Comparison of ENCODE assay signal across 8 mouse cellular contexts in genomic region chr11:120234136-120234775, GRCm38 (mm10). TPM values are rescaled to one million over a fixed set of nuclear protein-coding genes. Genes with fewer than 3 reads are reported as not detected.
DNase-seq lines count a peak whose midpoint lies in the region; ATAC-seq and TF ChIP-seq lines count a peak whose summit lies in the region.

No protein-coding gene starts in this region.

- ATAC-seq in embryonic facial prominence, embryonic 11.5 days (replicated peaks; ENCODE audit: insufficient number of reproducible peaks, low FRiP score, low TSS enrichment, low read depth) = no peak
- no peak for ATAC-seq in hindbrain, embryonic 11.5 days (ENCODE audit: low FRiP score)
- no peak for ATAC-seq in neural tube, embryonic 14.5 days (ENCODE audit: low read depth)

- peak overlapping the region; percentile 94 for H3K27ac ChIP-seq in embryonic facial prominence, embryonic 11.5 days (replicated peaks; ENCODE audit: low read depth, low read length)
- peak overlapping the region; percentile 99 for H3K27ac ChIP-seq in hindbrain, embryonic 11.5 days (ENCODE audit: low read depth, low read length)
- peak overlapping the region; percentile 91 for H3K27ac ChIP-seq in liver, adult 2 months (replicated peaks; ENCODE audit: insufficient read depth, low read depth, low read length)
- peak overlapping the region; percentile 96 for H3K27ac ChIP-seq in neural tube, embryonic 14.5 days (ENCODE audit: low read depth, low read length)

- WGBS in embryonic facial prominence, embryonic 11.5 days = under 1% methylated on average over 52 of the region's 52 CpGs
- under 1% methylated on average over 52 of the region's 52 CpGs for WGBS in hindbrain, embryonic 11.5 days
- under 1% methylated on average over 52 of the region's 52 CpGs for WGBS in liver, adult 2 months
- WGBS in neural tube, embryonic 14.5 days = under 1% methylated on average over 52 of the region's 52 CpGs

- peak overlapping the region; percentile 99 for H3K4me2 ChIP-seq in embryonic facial prominence, embryonic 11.5 days (ENCODE audit: low read depth, low read length)
- H3K4me2 ChIP-seq in hindbrain, embryonic 11.5 days (replicated peaks; ENCODE audit: low read depth, low read length) = peak overlapping the region; percentile 95
- H3K4me2 ChIP-seq in neural tube, embryonic 14.5 days (ENCODE audit: low read depth, low read length) = peak overlapping the region; percentile 84

- H3K79me2 ChIP-seq in liver, adult 2 months (ENCODE audit: control insufficient read depth, insufficient read depth, low read length) = peaks cover 34% of the 10 kb centered on the region

- H3K4me3 ChIP-seq in embryonic facial prominence, embryonic 11.5 days (ENCODE audit: low read depth, low read length) = peak overlapping the region; percentile 91
- peak overlapping the region; percentile 87 for H3K4me3 ChIP-seq in hindbrain, embryonic 11.5 days (ENCODE audit: low read depth, low read length)
- peak overlapping the region; percentile 82 for H3K4me3 ChIP-seq in liver, adult 2 months (ENCODE audit: insufficient read depth, low read depth, low read length)
- H3K4me3 ChIP-seq in neural tube, embryonic 14.5 days (ENCODE audit: low read depth, low read length) = peak overlapping the region; percentile 96

- no peaks in the 10 kb centered on the region for H3K9me3 ChIP-seq in embryonic facial prominence, embryonic 11.5 days (replicated peaks; ENCODE audit: control insufficient read depth, low read length)
- H3K9me3 ChIP-seq in hindbrain, embryonic 11.5 days (ENCODE audit: control insufficient read depth, low read length) = no peaks in the 10 kb centered on the region
- H3K9me3 ChIP-seq in neural tube, embryonic 14.5 days (ENCODE audit: control insufficient read depth, low read length) = no peaks in the 10 kb centered on the region

- H3K36me3 ChIP-seq in embryonic facial prominence, embryonic 11.5 days (replicated peaks; ENCODE audit: control insufficient read depth, insufficient read depth, low read depth, low read length) = no peaks in the 10 kb centered on the region; the same call in 1 of the 2 replicates
- H3K36me3 ChIP-seq in hindbrain, embryonic 11.5 days (ENCODE audit: control insufficient read depth, insufficient read depth, low read length) = no peaks in the 10 kb centered on the region
- H3K36me3 ChIP-seq in liver, adult 2 months (ENCODE audit: control insufficient read depth, insufficient read depth, low read length) = no peaks in the 10 kb centered on the region
- no peaks in the 10 kb centered on the region for H3K36me3 ChIP-seq in neural tube, embryonic 14.5 days (ENCODE audit: control insufficient read depth, insufficient read depth, low read length)

- peaks cover 6% of the 10 kb centered on the region for H3K4me1 ChIP-seq in embryonic facial prominence, embryonic 11.5 days (ENCODE audit: control insufficient read depth, insufficient read depth, low read length)
- H3K4me1 ChIP-seq in hindbrain, embryonic 11.5 days (replicated peaks; ENCODE audit: control insufficient read depth, insufficient read depth, low read length) = peaks cover 11% of the 10 kb centered on the region
- peaks cover 7% of the 10 kb centered on the region for H3K4me1 ChIP-seq in liver, adult 2 months (ENCODE audit: control insufficient read depth, insufficient read depth, low read length)
- H3K4me1 ChIP-seq in neural tube, embryonic 14.5 days (ENCODE audit: control insufficient read depth, insufficient read depth, low read length) = peaks cover 25% of the 10 kb centered on the region

- no peaks in the 10 kb centered on the region for H3K27me3 ChIP-seq in embryonic facial prominence, embryonic 11.5 days (ENCODE audit: control insufficient read depth, insufficient read depth, low read length)
- H3K27me3 ChIP-seq in hindbrain, embryonic 11.5 days (ENCODE audit: control insufficient read depth, insufficient read depth, low read length) = no peaks in the 10 kb centered on the region
- no peaks in the 10 kb centered on the region for H3K27me3 ChIP-seq in liver, adult 2 months (ENCODE audit: control insufficient read depth, insufficient read depth, low read length)
- no peaks in the 10 kb centered on the region for H3K27me3 ChIP-seq in neural tube, embryonic 14.5 days (ENCODE audit: control insufficient read depth, insufficient read depth, low read length)

- no peak for TF ChIP-seq POLR2A in liver, adult 2 months (IDR thresholded peaks at IDR 0.05; ENCODE audit: extremely low read depth, insufficient read depth, low read length)

- peak overlapping the region; percentile 100 for H3K9ac ChIP-seq in embryonic facial prominence, embryonic 11.5 days (replicated peaks; ENCODE audit: low read length)
- peak overlapping the region; percentile 99 for H3K9ac ChIP-seq in hindbrain, embryonic 11.5 days (ENCODE audit: low read depth, low read length)
- peak overlapping the region; percentile 94 for H3K9ac ChIP-seq in liver, adult 2 months (ENCODE audit: low read depth, low read length)
- H3K9ac ChIP-seq in neural tube, embryonic 14.5 days (replicated peaks; ENCODE audit: low read depth, low read length) = peak overlapping the region; percentile 98

- TF ChIP-seq CTCF in liver, adult 2 months (IDR thresholded peaks at IDR 0.05; ENCODE audit: low read depth, low read length) = no peak

- peak; percentile 48 to 55 for DNase-seq in layer of hippocampus, postnatal 25 days (ENCODE audit: extremely low spot score in 1 of 2, low spot score in 1 of 2)
- DNase-seq in layer of hippocampus, adult 8-10 months (ENCODE audit: low spot score in 2 of 2) = no peak
- peak; percentile 68 for DNase-seq in NIH3T3 (ENCODE audit: low read depth)
- DNase-seq in embryonic facial prominence, embryonic 11.5 days (ENCODE audit: low spot score) = peak; percentile 66
- DNase-seq in hindbrain, embryonic 11.5 days (ENCODE audit: low spot score) = no peak
- DNase-seq in liver, adult 2 months (ENCODE audit: extremely low read depth, low read depth, low spot score) = peak; percentile 41
- DNase-seq in frontal cortex, postnatal 10 days (ENCODE audit: low spot score in 2 of 2) = no peak

RNA-seq across cellular contexts. Expression of gene Bahcc1, which starts 1.5 kb away (rescaled TPM):
- total RNA-seq in layer of hippocampus, postnatal 25 days (2021) = 10 to 100 TPM; 17.7 to 22.6 TPM
- total RNA-seq in layer of hippocampus, adult 8-10 months (2022) = 10 to 100 TPM; 20.0 to 23.4 (median 21.4) TPM
- 13.5 and 15.2 TPM in 2 replicates for polyA plus RNA-seq in embryonic facial prominence, embryonic 11.5 days (2014; fragmentation: Nextera tagmentation; extraction: Ambion mirVana)
- 18.1 and 23.1 TPM in 2 replicates for polyA plus RNA-seq in hindbrain, embryonic 11.5 days (2014; fragmentation: Nextera tagmentation; extraction: Ambion mirVana)
- 1.2 and 1.5 TPM in 2 replicates for total RNA-seq in liver, adult 2 months (2014; rRNA removed)
- 3.4 and 3.5 TPM in 2 replicates for polyA plus RNA-seq in liver, adult 2 months (2012; rRNA removed)
- 17.0 and 20.8 TPM in 2 replicates for polyA plus RNA-seq in neural tube, embryonic 14.5 days (2014; fragmentation: Nextera tagmentation; extraction: Ambion mirVana)

Comparison
In these comparisons a context has a peak if more than half of its experiments do, and no peak if none do; other contexts are left out.
1. DNase-seq: peak in layer of hippocampus, postnatal 25 days (2 of 2), NIH3T3 (single experiment), embryonic facial prominence, embryonic 11.5 days (single experiment) and liver, adult 2 months (single experiment); none in layer of hippocampus, adult 8-10 months (0 of 2), hindbrain, embryonic 11.5 days (single experiment) and frontal cortex, postnatal 10 days (0 of 2).
2. Peak in every context shown above with its lines, with median percentiles within 50 percentile points of each other: H3K27ac ChIP-seq, H3K4me2 ChIP-seq, H3K4me3 ChIP-seq and H3K9ac ChIP-seq.